Mouse (Mus musculus) left cerebral cortex, postnatal 25 days (tissue): ENCODE results near the gene Tubb4b. TPM values are rescaled to one million over a fixed set of nuclear protein-coding genes. Genes with fewer than 3 reads are reported as not detected.
"Not testable (repeated sequence)": the region's sequence is repeated elsewhere in the genome, so short reads cannot be mapped to it uniquely, and the experiment has no call there.

ENCODE experiments used
- DNase-seq, 2 experiments: peaks; one replicate each; pipeline ENCODE4 v3.0.0; 2022; ENCODE audit warnings: low spot score in 2 of 2, mixed read lengths in 1 of 2
- intact Hi-C: fragments of 180-260 bp; cut with DNase I; formaldehyde crosslinking; loops from one replicate; pipeline ENCODE4 v1.15.1; 2025
- total RNA-seq, 2 experiments: library from RNA; stranded (reverse); gene quantifications; 2 replicates each; pipeline ENCODE4 v1.2.3; 2021

Tubb4b gene
- total RNA-seq, result 100 to 1,000 TPM; 376 to 398 TPM

DNA sequence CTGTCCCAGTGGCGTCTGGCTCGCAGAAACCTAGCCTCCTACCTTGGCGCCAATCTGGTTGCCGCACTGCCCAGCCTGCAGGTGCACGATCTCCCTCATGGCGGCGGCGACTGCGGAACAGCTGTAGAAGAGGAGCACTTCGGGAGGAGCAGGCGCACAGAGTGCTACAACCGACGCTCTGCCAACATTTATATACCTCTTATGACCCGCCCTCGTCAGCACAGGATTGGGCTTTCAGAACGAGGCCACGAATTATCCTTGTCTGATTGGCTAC lies at the start of gene Tubb4b:
TSS of gene Tubb4b (minus strand) at position 211 of the 274 bp plus-strand sequence.
- intact Hi-C loops, result loop anchor here (2.0 kb wide), 2 partner anchors 14 to 30 kb away; partner anchors contain the start of genes Nelfb and Tmem203
- no peak for DNase-seq

DNA sequence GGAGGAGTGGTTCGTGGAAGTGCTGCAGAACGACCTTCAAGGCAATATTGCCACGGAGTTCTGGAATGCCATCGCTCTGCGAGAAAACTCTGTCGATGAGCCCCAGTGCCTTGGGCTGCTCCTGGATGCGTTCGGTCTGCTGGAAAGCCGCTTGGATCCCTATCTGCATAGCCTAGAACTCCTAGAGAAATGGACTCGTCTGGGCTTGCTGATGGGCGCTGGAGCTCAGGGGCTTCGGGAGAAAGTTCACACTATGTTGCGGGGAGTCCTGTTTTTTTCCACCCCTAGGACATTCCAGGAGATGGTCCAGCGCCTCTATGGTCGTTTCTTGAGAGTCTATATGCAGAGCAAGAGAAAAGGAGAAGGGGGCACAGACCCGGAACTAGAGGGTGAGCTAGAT lies 48.5 kb upstream of the Tubb4b start:
- no peak for DNase-seq
- intact Hi-C loops, result loop anchor here (5.0 kb wide), 1 partner anchor 81 kb away; no protein-coding TSS in a partner anchor

DNA sequence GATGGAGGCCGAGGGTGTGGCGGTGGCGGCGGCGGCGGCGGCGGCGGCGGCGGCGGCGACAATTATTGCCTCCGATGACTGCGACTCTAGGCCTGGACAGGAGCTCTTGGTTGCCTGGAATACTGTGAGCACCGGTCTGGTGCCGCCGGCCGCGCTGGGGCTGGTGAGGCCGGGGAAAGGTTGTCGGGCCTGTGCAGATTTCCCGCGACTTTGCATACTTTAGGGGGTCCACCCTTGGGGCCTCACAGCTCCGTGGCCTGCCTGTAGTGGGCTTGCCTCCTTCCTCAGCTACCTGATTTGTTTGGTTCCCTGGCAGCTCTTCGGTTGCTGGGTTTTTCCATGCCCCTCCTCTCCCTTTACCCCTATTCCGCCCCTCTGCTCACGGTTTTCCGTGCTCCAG lies 48.0 kb upstream of the Tubb4b start:
- intact Hi-C loops, result loop anchor here (1.0 to 5.0 kb wide), 2 partner anchors 60 to 80 kb away; partner anchors contain the start of gene Man1b1
- DNase-seq, result no peak

GRCm38 (mm10) chr2:25271827-25272511 lies 47.5 kb upstream of the Tubb4b start, which contains the start of the genes Ssna1 and Anapc2:
Gene Ssna1, minus strand, starts transcription at chr2:25272438.
Gene Anapc2, plus strand, starts transcription at chr2:25272478.
- DNase-seq, result peak; percentile 98 to 99
- intact Hi-C loops, result loop anchor here (1.0 to 5.0 kb wide), 3 partner anchors 9 to 80 kb away; partner anchors contain the start of gene Man1b1

GRCm38 (mm10) chr2:25267746-25268309 lies 43.3 kb upstream of the Tubb4b start:
- DNase-seq, result no peak
- intact Hi-C loops, result no loop called here

DNA sequence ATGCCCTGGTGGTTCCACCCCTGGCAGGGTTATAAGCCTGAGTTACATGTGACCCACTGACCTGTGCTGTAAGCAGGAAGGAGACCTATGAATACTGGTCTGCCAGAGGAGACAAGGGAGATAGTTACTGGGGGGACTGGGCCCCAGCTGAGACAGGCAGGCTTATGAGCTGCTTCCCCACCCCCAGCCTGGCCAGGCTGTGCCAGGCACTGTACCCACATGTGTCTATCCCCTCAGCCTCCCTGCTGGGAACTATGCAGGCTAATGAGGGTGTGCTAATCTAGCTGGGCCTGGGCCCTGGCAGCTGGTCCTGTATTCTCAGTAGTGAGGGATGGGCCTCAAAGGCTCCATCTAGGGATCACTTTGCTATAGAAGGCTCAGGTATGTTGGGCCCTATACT lies 42.7 kb upstream of the Tubb4b start:
- DNase-seq, result no peak
- intact Hi-C loops, result no loop called here

GRCm38 (mm10) chr2:25266720-25267119 lies 42.2 kb upstream of the Tubb4b start:
- DNase-seq, result peak in 1 of 2 experiments; percentile 35

DNA sequence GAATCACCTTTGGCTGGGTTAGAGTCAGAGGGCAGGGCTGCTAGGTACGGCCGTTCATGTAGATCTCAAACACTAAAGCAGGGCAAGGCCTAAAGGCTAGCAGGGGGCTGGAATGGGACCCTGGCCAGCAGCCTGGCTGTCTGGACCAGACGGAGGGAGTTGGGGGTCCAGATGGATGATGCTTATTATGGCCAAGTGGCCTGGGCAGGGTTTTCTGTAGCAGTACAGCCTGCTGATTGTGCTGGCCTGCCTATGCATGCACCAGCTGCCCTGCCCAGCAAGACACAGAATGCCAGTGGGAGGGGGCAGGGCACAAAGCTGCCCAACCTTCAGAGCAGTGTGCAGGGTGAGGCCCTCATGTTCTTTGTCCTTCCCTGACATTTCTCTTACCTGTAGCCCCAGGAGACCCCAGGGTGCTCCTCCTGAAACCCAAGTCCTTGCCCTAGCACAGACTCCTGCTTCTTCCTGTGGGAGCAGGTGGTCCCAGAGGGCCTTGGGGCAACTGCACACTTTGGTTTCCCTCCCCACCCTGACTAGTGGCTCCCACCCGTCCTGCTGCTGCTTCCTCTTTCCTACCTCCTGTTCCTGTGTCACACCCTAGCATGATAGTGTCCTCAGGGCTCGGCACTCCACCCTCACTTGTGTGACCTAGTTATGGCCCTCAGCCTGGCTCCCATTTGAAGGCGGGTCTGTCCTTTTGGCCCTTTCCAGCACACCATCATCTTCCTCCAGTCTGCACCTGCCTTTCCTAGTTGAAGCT lies 41.6 kb upstream of the Tubb4b start:
- intact Hi-C loops, result no loop called here
- no peak for DNase-seq

More at GRCm38 (mm10) chr2:25266720-25267119, 42.2 kb upstream of the Tubb4b start:
- intact Hi-C loops, result no loop called here

GRCm38 (mm10) chr2:25264851-25265250 lies 40.3 kb upstream of the Tubb4b start:
- DNase-seq, result no peak
- intact Hi-C loops, result no loop called here

DNA sequence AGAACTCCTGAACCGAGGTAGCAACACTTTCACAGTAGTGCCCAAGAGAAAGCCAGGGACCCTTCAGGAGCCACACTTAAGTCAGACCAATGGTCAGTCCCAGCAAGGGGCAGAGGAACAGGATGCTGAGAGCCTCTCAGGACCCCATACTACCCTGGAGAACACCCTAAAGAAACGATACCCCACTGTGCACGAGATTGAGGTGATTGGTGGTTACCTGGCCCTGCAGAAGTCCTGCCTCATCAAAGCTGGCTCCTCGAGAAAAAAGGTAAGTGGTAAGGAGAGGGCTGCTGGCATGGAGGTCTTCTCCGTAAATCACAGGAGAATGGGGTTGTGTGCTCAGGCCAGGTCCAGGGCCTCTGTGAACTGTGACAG lies 39.8 kb upstream of the Tubb4b start:
- intact Hi-C loops, result no loop called here
- no peak for DNase-seq

DNA sequence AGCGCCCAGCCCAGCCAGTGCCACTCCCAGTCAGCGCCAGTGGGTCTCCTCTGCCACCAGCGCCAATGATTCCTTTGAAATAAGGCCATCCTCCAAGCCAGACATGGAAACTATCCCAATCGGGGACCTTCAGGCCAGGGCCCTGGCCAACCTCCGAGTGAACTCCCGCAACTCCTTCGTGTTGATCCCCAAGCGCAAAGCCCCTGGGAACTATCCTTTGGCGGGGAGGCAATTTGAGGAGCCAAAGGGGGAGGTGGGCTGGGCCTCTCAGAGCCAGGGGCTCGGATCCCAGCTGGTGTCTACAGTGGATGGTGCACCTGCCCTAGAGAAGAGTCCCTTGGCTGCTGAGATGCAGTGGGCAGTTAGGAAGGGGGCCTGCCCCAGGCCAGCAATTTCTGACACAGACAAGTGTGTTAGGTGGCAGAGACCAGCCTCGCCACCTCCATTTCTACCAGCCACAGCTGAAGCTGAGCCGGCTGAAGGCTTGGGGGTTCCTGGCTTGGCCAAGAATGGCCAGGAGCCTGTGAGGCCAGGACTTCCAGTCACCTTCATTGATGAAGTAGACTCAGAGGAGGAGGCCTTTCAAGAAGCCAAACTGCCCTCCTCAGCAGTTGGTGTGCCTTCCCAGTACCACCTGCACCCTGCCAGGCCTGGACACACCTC lies 39.3 kb upstream of the Tubb4b start:
- DNase-seq, result no peak
- intact Hi-C loops, result loop anchor here (1.0 kb wide), 1 partner anchor 8 kb away; no protein-coding TSS in a partner anchor

DNA sequence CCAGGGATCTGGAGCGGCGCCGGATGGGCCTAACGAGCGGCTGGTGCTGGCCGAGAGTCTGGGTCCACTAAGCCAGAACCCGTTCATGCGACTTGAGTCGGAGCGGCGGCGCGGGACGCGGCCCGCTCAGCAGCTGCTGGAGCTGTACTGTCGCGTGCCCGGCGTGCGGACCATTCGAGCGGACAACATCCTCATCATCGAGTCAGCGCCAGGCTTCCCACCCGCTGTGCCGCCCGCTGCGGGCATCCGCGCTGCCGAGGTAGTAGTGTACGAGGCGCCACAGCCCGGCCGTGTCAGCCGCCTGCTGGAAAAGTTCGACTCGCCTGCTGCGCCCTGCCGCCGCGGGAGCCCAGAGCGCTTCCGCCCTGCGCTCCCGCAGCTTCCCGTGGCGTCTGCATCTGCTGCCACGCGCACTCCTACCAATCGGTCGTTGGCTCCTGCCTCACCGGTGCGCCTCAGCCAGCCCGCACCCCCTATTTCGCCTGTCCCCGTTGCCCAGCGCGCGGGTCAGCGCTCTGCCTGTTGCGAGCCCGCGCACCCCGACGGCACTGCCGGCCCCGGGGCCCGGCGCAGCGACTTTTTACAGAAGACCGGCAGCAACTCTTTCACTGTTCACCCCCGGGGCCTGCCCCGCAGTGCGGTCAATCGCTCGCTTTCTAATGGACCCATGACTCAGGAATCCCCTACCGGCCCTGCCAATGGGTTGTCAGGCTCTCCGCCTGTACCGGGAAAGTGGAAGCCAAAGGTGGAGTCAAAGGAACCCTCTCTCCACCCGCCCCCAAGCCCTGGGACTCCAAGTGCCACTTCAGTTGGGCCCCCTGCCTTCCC lies 38.5 kb upstream of the Tubb4b start:
- DNase-seq, result no peak
- intact Hi-C loops, result loop anchor here (1.0 kb wide), 1 partner anchor 8 kb away; no protein-coding TSS in a partner anchor

- intact Hi-C loops, result no loop called here
- DNase-seq, result peak; percentile 93 to 99
Measured at GRCm38 (mm10) chr2:25262291-25262767, 37.8 kb upstream of the Tubb4b start, which contains the start of gene Tprn. Gene Tprn, plus strand, starts transcription at chr2:25262618.

GRCm38 (mm10) chr2:25261870-25262269 lies 37.4 kb upstream of the Tubb4b start:
- intact Hi-C loops, result no loop called here
- DNase-seq, result peak; percentile 30 to 61

GRCm38 (mm10) chr2:25258887-25259286 lies 34.4 kb upstream of the Tubb4b start:
- intact Hi-C loops, result loop anchor here (5.0 kb wide), 1 partner anchor 67 kb away; no protein-coding TSS in a partner anchor
- DNase-seq, result no peak

GRCm38 (mm10) chr2:25257250-25257649 lies 32.7 kb upstream of the Tubb4b start:
- not testable (repeated sequence) for DNase-seq
- intact Hi-C loops, result loop anchor here (5.0 kb wide), 1 partner anchor 65 kb away; no protein-coding TSS in a partner anchor

DNA sequence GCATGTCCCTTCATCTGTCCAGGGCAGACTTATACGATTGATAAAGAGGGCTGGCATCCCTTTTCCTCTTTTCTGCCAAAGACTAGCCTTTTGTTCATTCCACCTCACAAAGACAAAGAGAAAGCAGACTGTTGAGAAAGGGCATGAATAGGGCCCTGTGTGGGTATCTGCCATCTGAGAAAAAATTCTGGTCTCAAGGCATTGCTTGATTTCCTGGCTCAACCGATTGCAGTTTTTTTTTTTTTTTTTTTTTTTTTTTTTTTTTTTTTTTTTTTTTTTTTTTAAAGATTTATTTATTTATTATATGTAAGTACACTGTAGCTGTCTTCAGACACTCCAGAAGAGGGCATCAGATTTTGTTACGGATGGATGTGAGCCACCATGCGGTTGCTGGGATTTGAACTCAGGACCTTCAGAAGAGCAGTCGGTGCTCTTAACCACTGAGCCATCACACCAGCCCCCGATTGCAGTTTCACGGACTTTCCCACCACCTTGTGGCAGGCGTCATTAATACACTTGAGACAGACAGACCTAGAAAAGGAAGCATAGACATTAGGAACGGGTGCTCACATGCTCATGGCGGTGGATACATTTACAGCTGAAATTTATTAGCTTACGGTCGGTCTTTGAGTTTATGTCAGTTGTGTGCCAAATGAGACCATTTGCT lies 32.1 kb upstream of the Tubb4b start:
- DNase-seq, result not testable (repeated sequence)
- intact Hi-C loops, result loop anchor here (5.0 kb wide), 1 partner anchor 64 kb away; no protein-coding TSS in a partner anchor

- DNase-seq, result peak; percentile 83 to 90
- intact Hi-C loops, result loop anchor here (2.0 to 5.0 kb wide), 2 partner anchors 31 to 63 kb away; partner anchors contain the start of gene Tubb4b
Measured at GRCm38 (mm10) chr2:25255284-25255779, 30.8 kb upstream of the Tubb4b start, which contains the start of gene Tmem203. Gene Tmem203, plus strand, starts transcription at chr2:25255439.
